Mouse (Mus musculus): ENCODE measurements around the gene Rapgefl1.
"Not testable (repeated sequence)": the region's sequence is repeated elsewhere in the genome, so short reads cannot be mapped to it uniquely, and the experiment has no call there.

- not testable (repeated sequence) for TF ChIP-seq CTCF, POLR2A (IDR thresholded peaks at IDR 0.05; ENCODE audit: insufficient read depth, low read depth, low read length)
These were observed 10.5 kb upstream of the Rapgefl1 start for GRCm38 (mm10) chr11:98826071-98826470.

Data from olfactory bulb, adult 2 months (tissue).